Mouse (Mus musculus) ES-Bruce4 (cell line): ENCODE results near the gene C87436. TPM values are rescaled to one million over a fixed set of nuclear protein-coding genes. Genes with fewer than 3 reads are reported as not detected.

Experiments
- H3K27ac ChIP-seq: 2 replicates; pipeline ENCODE4 v1.5.1; 2012; ENCODE audit warnings: low read length, inconsistent platforms; ENCODE audit not compliant: insufficient read depth
- H3K27me3 ChIP-seq: 2 replicates; pipeline ENCODE4 v1.6.1; 2012; ENCODE audit warnings: mild to moderate bottlenecking, low read length, inconsistent platforms; ENCODE audit not compliant: control insufficient read depth, poor library complexity, insufficient read depth, severe bottlenecking
- H3K36me3 ChIP-seq: 2 replicates; pipeline ENCODE4 v1.6.1; 2012; ENCODE audit warnings: inconsistent platforms, mild to moderate bottlenecking, low read length, moderate library complexity; ENCODE audit not compliant: control insufficient read depth, poor library complexity, insufficient read depth, severe bottlenecking
- H3K4me1 ChIP-seq: one replicate; pipeline ENCODE4 v1.8.1; 2011; ENCODE audit warnings: low read length; ENCODE audit not compliant: control insufficient read depth, insufficient read depth
- H3K4me3 ChIP-seq: 2 replicates; pipeline ENCODE4 v1.5.1; 2011; ENCODE audit warnings: low read depth, mild to moderate bottlenecking, low read length
- H3K9ac ChIP-seq: 2 replicates; pipeline ENCODE4 v1.6.1; 2012; ENCODE audit warnings: low read depth, mild to moderate bottlenecking, inconsistent platforms; ENCODE audit not compliant: poor library complexity, severe bottlenecking
- H3K9me3 ChIP-seq: replicated peaks from 2 replicates; pipeline ENCODE4 v1.6.1; 2012; ENCODE audit warnings: mild to moderate bottlenecking, low read length, inconsistent platforms; ENCODE audit not compliant: control insufficient read depth, poor library complexity, insufficient read depth, severe bottlenecking
- CTCF ChIP-seq: IDR thresholded peaks from one replicate; pipeline ENCODE4 v1.8.1; 2011; ENCODE audit warnings: low read depth, low read length
- EP300 ChIP-seq: IDR thresholded peaks from 2 replicates; pipeline ENCODE4 v1.6.1; 2011; ENCODE audit warnings: low read depth, low read length; ENCODE audit not compliant: insufficient read depth
- POLR2A ChIP-seq: IDR thresholded peaks from one replicate; pipeline ENCODE4 v1.8.1; 2011; ENCODE audit warnings: low read length; ENCODE audit not compliant: insufficient read depth
- polyA plus RNA-seq: library from polyadenylated mRNA; stranded (reverse); fragments of >200 nt; gene quantifications from 2 replicates; pipeline ENCODE4 v1.2.4, GENCODE M21; 2011; ENCODE audit warnings: low read depth; ENCODE audit not compliant: missing spikeins, insufficient read depth, insufficient read length

Gene C87436
- polyA plus RNA-seq, 1 experiment, result 12.6 TPM

DNA sequence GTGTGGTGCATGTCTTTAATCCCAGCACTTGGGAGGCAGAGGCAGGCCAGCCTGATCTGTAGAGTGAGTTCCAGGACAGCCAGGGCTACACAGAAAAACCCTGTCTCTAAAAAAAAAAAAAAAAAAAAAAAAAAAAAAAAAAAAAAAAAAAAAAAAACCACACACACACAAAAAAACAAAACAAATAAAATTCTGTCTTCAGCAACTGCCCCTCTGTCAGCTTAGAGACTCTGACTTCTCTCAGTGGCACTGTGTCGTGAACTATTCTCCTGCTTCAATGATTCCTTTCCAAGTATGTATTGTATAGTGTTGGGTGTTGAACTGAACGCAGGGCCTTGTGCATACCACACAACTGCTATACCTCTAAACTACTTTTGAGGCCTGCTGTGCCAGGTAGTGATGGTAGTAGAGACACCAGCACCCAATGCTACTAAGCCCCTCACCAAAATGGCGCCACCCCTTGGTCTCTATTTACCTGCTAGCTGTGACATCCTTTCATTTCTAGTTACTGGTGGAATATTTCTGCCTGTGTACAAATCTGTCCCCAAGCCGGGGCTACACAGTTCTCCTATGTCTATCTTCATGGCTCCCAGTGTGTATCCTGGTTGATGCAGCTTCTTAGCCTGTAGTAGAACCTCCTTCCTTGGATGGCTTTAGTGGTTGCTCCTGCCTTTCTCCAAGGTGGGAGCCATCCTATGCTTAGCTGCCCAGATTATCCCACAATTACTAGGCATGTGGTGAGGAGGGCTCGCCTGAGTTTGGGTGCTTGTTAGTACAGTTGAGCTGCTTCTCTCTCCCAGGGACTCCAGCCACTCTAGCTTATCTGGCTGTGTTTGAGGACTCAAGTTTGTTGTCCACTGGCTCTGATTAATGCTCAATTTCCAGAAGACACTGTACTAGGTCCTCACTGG lies 84.1 kb downstream of the C87436 start:
- Histone ChIP-seq H3K36me3 (peaks cover 23% of the 10 kb centered on the region), H3K27ac (peak overlapping the region; percentile 10; the same call in 1 of the 2 replicates), H3K27me3 (no peaks in the 10 kb centered on the region), H3K4me3 (0 out of 2 replicates have a peak overlapping the region, but pooled peaks have one; percentile 2), H3K9ac (no peak overlapping the region; the same call in 1 of the 2 replicates), H3K9me3 (no peaks in the 10 kb centered on the region), H3K4me1 (peaks cover 4% of the 10 kb centered on the region)
- no peak for TF ChIP-seq POLR2A
- TF ChIP-seq CTCF, result no peak
- no peak for TF ChIP-seq EP300

Other genes starting within 250 kb of the C87436 start
- gene Tgfa, start 243.2 kb upstream of the C87436 start, polyA plus RNA-seq, result 6.3 and 7.4 TPM in 2 replicates
- 54.2 and 56.0 TPM in 2 replicates for gene Fam136a, start 72.7 kb upstream of the C87436 start, polyA plus RNA-seq
- gene Snrpg, start 67.1 kb upstream of the C87436 start, polyA plus RNA-seq, result 201 and 274 TPM in 2 replicates
- gene Pcyox1, start 41.2 kb upstream of the C87436 start, polyA plus RNA-seq, result 50.1 and 51.7 TPM in 2 replicates
- 79.7 and 81.2 TPM in 2 replicates for gene Tia1, start 34.2 kb upstream of the C87436 start, polyA plus RNA-seq
- not detected in 2 replicates for gene Gm44790, start 11.7 kb upstream of the C87436 start, polyA plus RNA-seq
- gene Pcbp1, start 87.9 kb downstream of the C87436 start, polyA plus RNA-seq, result 328 and 331 TPM in 2 replicates
- 0.43 and 0.64 TPM in 2 replicates for gene Asprv1, start 189.8 kb downstream of the C87436 start, polyA plus RNA-seq
- gene Mxd1, start 230.8 kb downstream of the C87436 start, polyA plus RNA-seq, result 3.4 and 3.8 TPM in 2 replicates
- 83.1 and 93.5 TPM in 2 replicates for gene Snrnp27, start 246.1 kb downstream of the C87436 start, polyA plus RNA-seq